Mouse (Mus musculus) heart, embryonic 14.5 days (tissue): ENCODE data around the gene Slain2. TPM values are rescaled to one million over a fixed set of nuclear protein-coding genes. Genes with fewer than 3 reads are reported as not detected.
"Not testable (repeated sequence)": the region's sequence is repeated elsewhere in the genome, so short reads cannot be mapped to it uniquely, and the experiment has no call there.

Experiments used
- ATAC-seq: fragments of 200-750 bp; cut with Nextera tagmentation; 2 replicates; pipeline ENCODE4 v1.8.0; 2017; ENCODE audit warnings: low read depth, moderate TSS enrichment; ENCODE audit not compliant: insufficient number of reproducible peaks, insufficient read depth, low FRiP score
- H3K27ac ChIP-seq, 2 experiments: fragments of 200-500 bp in 1 of 2; fragments of 300-500 bp in 1 of 2; sonication (generic) in 1 of 2; replicated peaks in 1 of 2; 2 replicates each; pipeline ENCODE4 v1.5.1; 2012 to 2014; ENCODE audit warnings: low read depth in 2 of 2, low read length in 2 of 2, control low read depth in 1 of 2, mild to moderate bottlenecking in 1 of 2, mixed read lengths in 1 of 2; ENCODE audit not compliant: control insufficient read depth in 1 of 2, insufficient read depth in 1 of 2
- H3K27me3 ChIP-seq: fragments of 300-500 bp; sonication (generic); 2 replicates; pipeline ENCODE4 v1.6.1; 2014; ENCODE audit warnings: mild to moderate bottlenecking, low read length, control low read depth; ENCODE audit not compliant: control insufficient read depth, insufficient read depth
- H3K36me3 ChIP-seq: fragments of 300-500 bp; sonication (generic); 2 replicates; pipeline ENCODE4 v1.6.1; 2014; ENCODE audit warnings: mild to moderate bottlenecking, control low read depth, low read length, mixed read lengths; ENCODE audit not compliant: control insufficient read depth, insufficient read depth
- H3K4me1 ChIP-seq, 2 experiments: fragments of 200-500 bp in 1 of 2; fragments of 300-500 bp in 1 of 2; sonication (generic) in 1 of 2; 2 replicates each; pipeline ENCODE4 v1.6.1; 2012 to 2014; ENCODE audit warnings: low read length in 2 of 2, control low read depth in 1 of 2, mixed read lengths in 1 of 2; ENCODE audit not compliant: control insufficient read depth in 2 of 2, insufficient read depth in 2 of 2
- H3K4me2 ChIP-seq: fragments of 300-500 bp; sonication (generic); 2 replicates; pipeline ENCODE4 v1.6.1; 2014; ENCODE audit warnings: mild to moderate bottlenecking, low read length
- H3K4me3 ChIP-seq, 2 experiments: fragments of 200-500 bp in 1 of 2; fragments of 300-500 bp in 1 of 2; sonication (generic) in 1 of 2; 2 replicates each; pipeline ENCODE4 v1.5.1; 2012 to 2014; ENCODE audit warnings: low read length in 2 of 2, mild to moderate bottlenecking in 2 of 2, control low read depth in 1 of 2, low read depth in 1 of 2, moderate library complexity in 1 of 2; ENCODE audit not compliant: control insufficient read depth in 1 of 2, insufficient read depth in 1 of 2
- H3K9ac ChIP-seq: fragments of 300-500 bp; sonication (generic); 2 replicates; pipeline ENCODE4 v1.6.1; 2014; ENCODE audit warnings: mild to moderate bottlenecking, low read length
- H3K9me3 ChIP-seq: fragments of 300-500 bp; sonication (generic); 2 replicates; pipeline ENCODE4 v1.6.1; 2016; ENCODE audit warnings: low read length, control low read depth; ENCODE audit not compliant: control insufficient read depth
- WGBS: fragments of 180-500 bp; shearing (Covaris S2); extraction: QIAGEN DNeasy Blood & Tissue Kit; methylation state at CpG from one replicate; pipeline ENCODE4 v1.1.7; 2014; 5-methylcytosine and 5-hydroxymethylcytosine counted together
- polyA plus RNA-seq: library from polyadenylated mRNA; unstranded; fragments of >200 nt; fragmentation: Nextera tagmentation; extraction: Ambion mirVana; gene quantifications from 2 replicates; pipeline ENCODE4 v1.2.1, GENCODE M21; 2014

The Slain2 gene
- polyA plus RNA-seq, 1 experiment from 2014 or later, result 35.6 TPM

- peak overlapping the region; percentile 39 to 43 for H3K4me3 ChIP-seq
- not testable (repeated sequence) for H3K27ac ChIP-seq, H3K27me3 ChIP-seq, H3K36me3 ChIP-seq, H3K4me1 ChIP-seq, H3K9me3 ChIP-seq
- 3% methylated on average over 39 of the region's 65 CpGs for WGBS
- peak overlapping the region; percentile 58 for H3K9ac ChIP-seq
- ATAC-seq, result peak; percentile 61; the same call in 1 of the 2 replicates
- peak overlapping the region; percentile 82 for H3K4me2 ChIP-seq
These were observed 99.6 kb downstream of the Slain2 start for GRCm38 (mm10) chr5:73013611-73014287.

GRCm38 (mm10) chr5:73014745-73015144, 100.6 kb downstream of the Slain2 start:
- Histone ChIP-seq H3K27me3 (peaks cover 4% of the 10 kb centered on the region; the same call in 1 of the 2 replicates), H3K9me3 (no peaks in the 10 kb centered on the region), H3K36me3 (no peaks in the 10 kb centered on the region), H3K4me1 (peaks cover 0 to 3% of the 10 kb centered on the region in 2 experiments; a peak in 1 of 4 replicates), H3K9ac (no peak overlapping the region), H3K27ac (no peak overlapping the region), H3K4me3 (no peak overlapping the region), H3K4me2 (no peak overlapping the region)
- ATAC-seq, result no peak
- WGBS, result 54% methylated on average over 9 of the region's 9 CpGs

- H3K27ac ChIP-seq, result no peak overlapping the region
- no peak overlapping the region for H3K9ac ChIP-seq
- no peaks in the 10 kb centered on the region for H3K27me3 ChIP-seq
- H3K4me1 ChIP-seq, result peaks cover 4% of the 10 kb centered on the region in 2 experiments; a peak in 2 of 4 replicates
- peaks cover 62% of the 10 kb centered on the region for H3K36me3 ChIP-seq
- WGBS, result 92% methylated on average over 13 of the region's 13 CpGs
- no peak overlapping the region for H3K4me2 ChIP-seq
- H3K9me3 ChIP-seq, result no peaks in the 10 kb centered on the region
- no peak overlapping the region for H3K4me3 ChIP-seq
- ATAC-seq, result no peak
These were observed 109.7 kb downstream of the Slain2 start for GRCm38 (mm10) chr5:73023801-73024200.

Other genes starting within 250 kb of the Slain2 start
- 0.12 and 0.16 TPM in 2 replicates for gene Txk, start 161.5 kb upstream of the Slain2 start, polyA plus RNA-seq
- 17.7 and 18.7 TPM in 2 replicates for gene Tec, start 45.8 kb upstream of the Slain2 start, polyA plus RNA-seq
- not detected in 2 replicates for gene Gm10135, start 60.4 kb downstream of the Slain2 start, polyA plus RNA-seq
- 0.42 and 1.7 TPM in 2 replicates for gene Slc10a4, start 92.6 kb downstream of the Slain2 start, polyA plus RNA-seq